Mouse (Mus musculus): Measurements from ENCODE around the gene Trp73. TPM values are rescaled to one million over a fixed set of nuclear protein-coding genes. Genes with fewer than 3 reads are reported as not detected.

Trp73 gene
- total RNA-seq, 2 experiments from 2014 or later = not detected

- ATAC-seq (replicated peaks; ENCODE audit: low FRiP score, low TSS enrichment, poor library complexity, severe bottlenecking) = no peak
Measured at GRCm38 (mm10) chr4:154056661-154057060, 83.3 kb downstream of the Trp73 start.

- no peak for ATAC-seq (replicated peaks; ENCODE audit: low FRiP score, low TSS enrichment, poor library complexity, severe bottlenecking)
Measured at GRCm38 (mm10) chr4:154056046-154056445, 84.0 kb downstream of the Trp73 start.

- no peak for ATAC-seq (replicated peaks; ENCODE audit: low FRiP score, low TSS enrichment, poor library complexity, severe bottlenecking)
Measured at GRCm38 (mm10) chr4:154055482-154055881, 84.5 kb downstream of the Trp73 start.

- ATAC-seq (replicated peaks; ENCODE audit: low FRiP score, low TSS enrichment, poor library complexity, severe bottlenecking) = no peak
Measured at GRCm38 (mm10) chr4:154053065-154053464, 86.9 kb downstream of the Trp73 start.

- no peak for ATAC-seq (replicated peaks; ENCODE audit: low FRiP score, low TSS enrichment, poor library complexity, severe bottlenecking)
Measured at GRCm38 (mm10) chr4:154051401-154051800, 88.6 kb downstream of the Trp73 start.

- ATAC-seq (replicated peaks; ENCODE audit: low FRiP score, low TSS enrichment, poor library complexity, severe bottlenecking) = no peak
Measured at GRCm38 (mm10) chr4:154045837-154046236, 94.2 kb downstream of the Trp73 start.

GRCm38 (mm10) chr4:154042577-154042976 is 97.4 kb downstream of the Trp73 start, which contains the start of gene Ccdc27:
TSS of gene Ccdc27 (minus strand) at chr4:154042677.
- no peak for ATAC-seq (replicated peaks; ENCODE audit: low FRiP score, low TSS enrichment, poor library complexity, severe bottlenecking)

- no peak for ATAC-seq (replicated peaks; ENCODE audit: low FRiP score, low TSS enrichment, poor library complexity, severe bottlenecking)
Measured at GRCm38 (mm10) chr4:154037123-154037522, 102.9 kb downstream of the Trp73 start.

GRCm38 (mm10) chr4:154028646-154029045 is 111.4 kb downstream of the Trp73 start:
- no peak for ATAC-seq (replicated peaks; ENCODE audit: low FRiP score, low TSS enrichment, poor library complexity, severe bottlenecking)

- ATAC-seq (replicated peaks; ENCODE audit: low FRiP score, low TSS enrichment, poor library complexity, severe bottlenecking) = no peak
Measured at GRCm38 (mm10) chr4:154028066-154028465, 111.9 kb downstream of the Trp73 start.

- no peak for ATAC-seq (replicated peaks; ENCODE audit: low FRiP score, low TSS enrichment, poor library complexity, severe bottlenecking)
Measured at GRCm38 (mm10) chr4:154026441-154026761, 113.6 kb downstream of the Trp73 start.

GRCm38 (mm10) chr4:154025641-154026440 is 114.2 kb downstream of the Trp73 start, which contains the start of gene Smim1:
TSS of gene Smim1 (minus strand) at chr4:154026230.
- ATAC-seq (replicated peaks; ENCODE audit: low FRiP score, low TSS enrichment, poor library complexity, severe bottlenecking) = peak; percentile 31

- peak; percentile 12 for ATAC-seq (replicated peaks; ENCODE audit: low FRiP score, low TSS enrichment, poor library complexity, severe bottlenecking)
Measured at GRCm38 (mm10) chr4:154024729-154025521, 115.1 kb downstream of the Trp73 start.

- peak; percentile 66 for ATAC-seq (replicated peaks; ENCODE audit: low FRiP score, low TSS enrichment, poor library complexity, severe bottlenecking)
Measured at GRCm38 (mm10) chr4:154023754-154024601, 116.0 kb downstream of the Trp73 start.

GRCm38 (mm10) chr4:154022844-154023243 is 117.2 kb downstream of the Trp73 start:
- ATAC-seq (replicated peaks; ENCODE audit: low FRiP score, low TSS enrichment, poor library complexity, severe bottlenecking) = no peak

- ATAC-seq (replicated peaks; ENCODE audit: low FRiP score, low TSS enrichment, poor library complexity, severe bottlenecking) = no peak
Measured at GRCm38 (mm10) chr4:154022407-154022806, 117.6 kb downstream of the Trp73 start.

- ATAC-seq (replicated peaks; ENCODE audit: low FRiP score, low TSS enrichment, poor library complexity, severe bottlenecking) = no peak
Measured at GRCm38 (mm10) chr4:154021432-154021831, 118.6 kb downstream of the Trp73 start.

GRCm38 (mm10) chr4:154019571-154019970 is 120.4 kb downstream of the Trp73 start:
- no peak for ATAC-seq (replicated peaks; ENCODE audit: low FRiP score, low TSS enrichment, poor library complexity, severe bottlenecking)

- no peak for ATAC-seq (replicated peaks; ENCODE audit: low FRiP score, low TSS enrichment, poor library complexity, severe bottlenecking)
Measured at GRCm38 (mm10) chr4:154015476-154015875, 124.5 kb downstream of the Trp73 start.
